Mouse (Mus musculus) lung, postnatal 14 days (tissue): ENCODE data around the gene Scn1b.

Source experiments
- DNase-seq: peaks from one replicate; pipeline ENCODE4 v3.0.0; 2021

Scn1b gene

DNA sequence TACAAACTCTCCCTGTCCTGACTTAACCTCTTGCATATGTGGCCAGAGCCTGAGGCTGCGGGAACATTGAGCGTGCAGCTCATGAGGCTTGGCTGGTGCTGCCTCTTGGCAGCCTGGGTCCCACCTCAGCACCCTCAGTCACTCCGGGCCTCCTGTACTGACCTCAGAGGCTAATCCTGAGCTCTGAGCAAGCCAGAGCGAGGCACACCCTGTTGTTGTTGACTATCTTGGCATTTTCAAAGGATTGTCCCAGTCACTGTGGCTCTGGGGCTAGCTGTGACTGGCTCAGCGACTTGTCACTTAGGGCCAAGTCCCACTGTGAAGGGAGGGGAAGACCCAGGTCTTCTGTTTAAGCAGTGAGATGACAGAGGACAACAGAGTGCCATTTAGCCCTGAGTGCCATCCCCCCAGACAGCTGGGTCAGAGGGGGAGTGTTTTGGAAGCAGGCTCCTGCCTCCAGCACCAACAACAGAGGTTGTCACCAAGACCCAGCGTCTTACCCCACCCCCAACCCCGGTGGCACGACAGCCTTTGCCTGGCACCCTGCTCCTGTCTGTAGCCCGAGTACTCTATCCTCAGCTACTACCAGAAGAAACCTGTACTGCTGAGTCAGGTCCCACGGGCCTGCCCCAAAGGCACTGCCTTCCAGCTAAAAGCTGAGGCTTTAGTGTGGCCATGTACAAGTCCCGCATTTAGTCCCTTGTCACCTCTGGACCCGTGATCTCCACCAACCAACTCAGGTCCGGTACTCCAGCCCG, 43.8 kb downstream of the Scn1b start:
- DNase-seq = peak; percentile 49

- no peak for DNase-seq
Observed at GRCm38 (mm10) chr7:31082106-31082505, 44.7 kb downstream of the Scn1b start.

DNA sequence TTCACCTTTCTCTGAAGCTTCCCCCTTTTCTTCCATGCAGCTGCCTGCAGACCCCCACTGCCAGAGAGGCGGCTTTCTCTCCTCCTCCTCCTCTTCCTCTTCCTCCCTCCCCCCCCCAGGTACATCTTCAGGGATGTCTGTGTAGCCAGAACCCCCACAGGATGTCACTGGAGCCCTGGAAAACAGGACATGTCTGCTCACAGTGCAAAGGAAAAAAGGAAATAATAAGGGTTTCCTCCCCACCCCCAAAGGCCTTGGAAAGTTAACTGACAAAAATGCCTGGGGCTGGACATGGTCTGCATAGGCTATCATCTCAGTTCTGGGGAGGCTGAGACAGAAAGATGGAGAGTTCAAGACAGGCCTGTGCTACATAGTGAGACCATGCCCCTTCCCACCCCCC, 45.7 kb downstream of the Scn1b start:
- no peak for DNase-seq

GRCm38 (mm10) chr7:31080611-31081010, 46.2 kb downstream of the Scn1b start:
- DNase-seq = no peak

- no peak for DNase-seq
Observed at GRCm38 (mm10) chr7:31079670-31080069, 47.1 kb downstream of the Scn1b start.

- peak; percentile 60 for DNase-seq
Observed at GRCm38 (mm10) chr7:31077885-31078445, 48.8 kb downstream of the Scn1b start.

- no peak for DNase-seq
Observed at GRCm38 (mm10) chr7:31077470-31077869, 49.3 kb downstream of the Scn1b start.

- DNase-seq = no peak
Observed at GRCm38 (mm10) chr7:31076492-31076891, 50.3 kb downstream of the Scn1b start, which contains the start of gene Fxyd3. Gene Fxyd3 (minus strand): TSS chr7:31076704.

- no peak for DNase-seq
Observed at GRCm38 (mm10) chr7:31074713-31075069, 52.1 kb downstream of the Scn1b start.

DNA sequence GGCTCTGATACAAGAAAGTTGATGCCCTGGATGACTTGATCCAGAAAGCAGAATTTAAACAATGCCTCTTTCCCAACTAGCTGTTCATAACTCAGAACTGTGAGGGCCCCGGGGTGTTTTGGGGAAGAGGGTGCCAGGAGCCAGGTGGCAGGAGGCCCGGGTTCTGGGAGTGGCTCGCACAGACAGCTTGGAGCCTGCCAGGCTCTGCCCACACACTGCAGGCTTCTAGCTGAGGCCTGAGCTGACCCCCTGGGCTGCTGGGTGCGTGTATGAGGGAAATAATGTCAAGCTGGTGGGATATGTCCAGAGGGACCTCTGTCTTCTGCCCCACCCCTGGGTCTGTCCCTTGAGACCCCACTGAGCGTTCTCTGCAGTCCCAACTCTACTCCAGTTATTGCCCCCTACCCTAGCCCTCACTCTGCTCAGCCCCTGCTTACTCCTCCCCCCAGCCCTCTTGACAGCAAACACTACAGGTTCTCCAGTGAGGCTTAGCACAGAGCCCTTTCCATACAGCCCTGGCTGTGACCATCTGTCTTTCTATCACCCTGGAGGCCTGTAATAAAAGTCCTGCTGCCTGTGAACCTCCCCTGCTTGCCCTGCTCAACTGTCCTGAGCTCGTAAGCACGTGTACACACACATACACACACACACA, 52.6 kb downstream of the Scn1b start:
- DNase-seq = no peak

GRCm38 (mm10) chr7:31073546-31073945, 53.3 kb downstream of the Scn1b start:
- DNase-seq = no peak

GRCm38 (mm10) chr7:31072326-31072725, 54.5 kb downstream of the Scn1b start:
- no peak for DNase-seq

- DNase-seq = no peak
Observed at GRCm38 (mm10) chr7:31070324-31070723, 56.5 kb downstream of the Scn1b start.

GRCm38 (mm10) chr7:31069491-31069890, 57.3 kb downstream of the Scn1b start:
- no peak for DNase-seq

GRCm38 (mm10) chr7:31067836-31068235, 59.0 kb downstream of the Scn1b start:
- no peak for DNase-seq
